Mouse (Mus musculus) ovary, adult 2 months (tissue): ENCODE measurements around the gene Zfp213. TPM values are rescaled to one million over a fixed set of nuclear protein-coding genes. Genes with fewer than 3 reads are reported as not detected.

Experiments
- polyA plus RNA-seq: library from polyadenylated mRNA; depleted of rRNA; stranded (reverse); fragments of >200 nt; gene quantifications from 2 replicates; pipeline ENCODE4 v1.2.3, GENCODE M21; 2012; rRNA removed

The Zfp213 gene
- polyA plus RNA-seq = 28.2 and 29.6 TPM in 2 replicates

GRCm38 (mm10) chr17:23563595-23564367 is at the start of gene Zfp213:
Gene Zfp213, minus strand, starts transcription at chr17:23564238.

GRCm38 (mm10) chr17:23600641-23601622 is 36.9 kb upstream of the Zfp213 start, which contains the start of gene Zscan10:
Gene Zscan10, plus strand, starts transcription at chr17:23600856.

GRCm38 (mm10) chr17:23598582-23599552 is 34.8 kb upstream of the Zfp213 start, which contains the start of gene Zfp13:
Gene Zfp13, minus strand, starts transcription at chr17:23599487.

Other genes with a start within 250 kb of the Zfp213 start
- not detected in 2 replicates for gene Vmn2r115, start 220.5 kb downstream of the Zfp213 start, polyA plus RNA-seq
- gene Vmn2r116, start 179.6 kb downstream of the Zfp213 start, polyA plus RNA-seq = not detected in 2 replicates
- not detected in 2 replicates for gene Vmn2r117, start 84.5 kb downstream of the Zfp213 start, polyA plus RNA-seq
- 37.1 and 44.1 TPM in 2 replicates for gene Zfp13, start 35.2 kb upstream of the Zfp213 start, polyA plus RNA-seq
- gene Zscan10, start 36.6 kb upstream of the Zfp213 start, polyA plus RNA-seq = 0.11 and 0.26 TPM in 2 replicates
- 0.45 and 0.59 TPM in 2 replicates for gene Mmp25, start 81.0 kb upstream of the Zfp213 start, polyA plus RNA-seq
- 1.9 and 2.2 TPM in 2 replicates for gene Bicdl2, start 96.3 kb upstream of the Zfp213 start, polyA plus RNA-seq
- 255 and 265 TPM in 2 replicates for gene Hcfc1r1, start 109.4 kb upstream of the Zfp213 start, polyA plus RNA-seq
- 33.8 and 40.2 TPM in 2 replicates for gene Thoc6, start 109.6 kb upstream of the Zfp213 start, polyA plus RNA-seq
- gene Tnfrsf12a, start 113.2 kb upstream of the Zfp213 start, polyA plus RNA-seq = 86.1 and 128 TPM in 2 replicates
- gene Cldn6, start 115.0 kb upstream of the Zfp213 start, polyA plus RNA-seq = 0.17 and 0.45 TPM in 2 replicates
- 0.43 and 0.55 TPM in 2 replicates for gene Cldn9, start 119.8 kb upstream of the Zfp213 start, polyA plus RNA-seq
- 0.20 and 0.23 TPM in 2 replicates for gene 1520401A03Rik, start 158.5 kb upstream of the Zfp213 start, polyA plus RNA-seq
- 42.7 and 44.1 TPM in 2 replicates for gene Pkmyt1, start 162.1 kb upstream of the Zfp213 start, polyA plus RNA-seq
- 53.7 and 55.7 TPM in 2 replicates for gene Paqr4, start 176.6 kb upstream of the Zfp213 start, polyA plus RNA-seq
- 0.11 and 0.25 TPM in 2 replicates for gene Kremen2, start 181.6 kb upstream of the Zfp213 start, polyA plus RNA-seq
- 49.4 and 56.6 TPM in 2 replicates for gene Flywch1, start 207.4 kb upstream of the Zfp213 start, polyA plus RNA-seq
- 14.5 and 15.3 TPM in 2 replicates for gene Flywch2, start 221.8 kb upstream of the Zfp213 start, polyA plus RNA-seq
- gene Srrm2, start 226.3 kb upstream of the Zfp213 start, polyA plus RNA-seq = 840 and 913 TPM in 2 replicates